Mouse (Mus musculus): ENCODE results near the gene 4930467E23Rik. TPM values are rescaled to one million over a fixed set of nuclear protein-coding genes. Genes with fewer than 3 reads are reported as not detected.
A peak's percentile ranks its signal among the peaks of the same experiment; 100 is the strongest.
"Not testable (repeated sequence)": the region's sequence is repeated elsewhere in the genome, so short reads cannot be mapped to it uniquely, and the experiment has no call there.

4930467E23Rik gene
- under 1 TPM; 0.23 to 0.42 TPM for total RNA-seq (2021)
- long read RNA-seq, experiment 1 = 0 reads
- long read RNA-seq, experiment 2 = 0 reads

DNA sequence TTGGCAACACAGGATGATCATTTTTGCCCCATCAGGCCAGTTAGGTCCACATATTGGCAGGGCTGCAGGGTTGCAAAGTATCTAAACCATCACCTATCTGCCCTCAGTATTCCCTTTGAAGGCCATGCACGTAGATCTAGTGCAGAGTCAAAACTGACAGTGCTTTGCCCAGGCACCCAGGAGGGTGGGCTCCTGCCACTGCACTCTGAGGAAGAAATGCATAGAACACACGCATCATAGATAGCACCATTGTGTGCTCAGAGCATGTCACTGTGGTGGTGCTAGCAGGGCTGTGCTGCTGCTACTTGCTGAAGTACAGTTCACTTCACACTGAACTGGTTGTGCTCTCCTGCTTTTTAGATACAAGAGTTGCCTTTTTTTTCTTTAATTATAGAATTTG, at the start of gene 4930467E23Rik:
Gene 4930467E23Rik (plus strand): TSS at position 301 of the 400 bp plus-strand sequence.
- intact Hi-C loops (cut with DNase I; ENCODE audit: low total_unique reads) = not testable (repeated sequence)

DNA sequence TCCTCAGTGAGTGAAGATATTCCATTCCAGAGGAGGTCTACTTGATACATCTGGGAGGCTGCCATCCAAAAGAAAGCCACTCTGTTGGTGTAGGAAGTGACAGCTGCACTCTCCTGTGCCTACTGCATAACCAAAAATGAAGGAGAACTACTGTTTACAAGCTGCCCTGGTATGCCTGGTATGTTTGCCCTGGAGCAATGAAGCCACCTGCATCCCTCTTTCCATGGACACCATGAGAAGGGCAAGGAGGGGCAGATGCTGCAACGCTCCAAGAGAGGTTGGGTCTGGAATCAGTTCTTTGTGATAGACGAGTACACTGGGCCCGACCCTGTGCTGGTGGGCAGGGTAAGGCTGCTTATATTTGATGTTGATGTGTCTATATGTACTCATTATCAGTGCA, 47.1 kb upstream of the 4930467E23Rik start:
- DNase-seq; intact Hi-C loops (cut with DNase I; ENCODE audit: low total_unique reads): not testable (repeated sequence)

More for the DNA sequence above, at the start of gene 4930467E23Rik:
- DNase-seq = not testable (repeated sequence)

DNA sequence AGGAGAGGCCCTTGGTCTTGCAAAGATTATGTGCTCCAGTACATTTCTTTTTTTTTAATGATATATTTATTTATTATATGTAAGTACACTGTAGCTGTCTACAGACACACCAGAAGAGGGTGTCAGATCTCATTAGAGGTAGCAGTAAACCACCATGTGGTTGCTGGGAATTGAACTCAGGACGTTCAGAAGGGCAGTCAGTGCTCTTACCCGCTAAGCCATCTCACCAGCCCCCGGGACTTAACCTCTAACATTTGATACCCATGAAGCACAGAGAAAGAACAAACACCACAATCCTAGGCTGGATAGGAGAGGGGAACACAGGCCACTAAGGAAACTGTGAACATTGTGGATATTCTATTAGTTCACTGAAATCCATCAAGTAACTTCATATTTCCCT, 43.9 kb upstream of the 4930467E23Rik start:
- intact Hi-C loops (cut with DNase I; ENCODE audit: low total_unique reads); DNase-seq: not testable (repeated sequence)

DNA sequence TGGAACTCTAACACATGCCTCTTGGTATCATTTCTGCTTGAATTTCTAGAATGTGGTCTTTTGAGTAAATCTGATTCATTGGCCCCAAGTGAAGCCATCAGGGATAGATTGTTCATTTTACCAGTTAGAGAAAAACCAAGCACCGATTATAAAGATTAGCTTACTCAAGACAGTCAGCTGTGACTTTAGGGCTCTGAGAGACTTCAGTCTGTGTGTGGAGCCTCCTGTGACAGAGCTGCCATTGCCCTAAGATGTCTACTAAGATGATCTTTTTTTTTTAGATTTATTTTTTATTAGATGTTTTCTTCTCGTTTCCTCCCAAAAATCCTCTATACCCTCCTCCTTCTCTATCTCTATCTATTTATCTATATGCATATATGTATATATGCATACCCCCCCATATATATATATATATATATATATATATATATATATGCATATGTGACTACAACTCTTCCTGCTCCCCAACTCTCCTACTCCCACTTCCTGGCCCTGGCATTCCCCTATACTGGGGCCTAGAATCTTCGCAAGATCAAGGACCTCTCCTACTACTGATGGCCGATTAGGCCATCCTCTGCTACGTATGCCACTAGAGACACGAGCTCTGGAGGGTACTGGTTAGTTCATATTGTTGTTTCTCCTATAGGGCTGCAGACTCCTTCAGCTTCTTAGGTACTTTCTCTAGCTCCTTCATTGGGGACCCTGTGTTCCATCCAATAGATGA, 40.4 kb upstream of the 4930467E23Rik start:
- intact Hi-C loops (cut with DNase I; ENCODE audit: low total_unique reads); DNase-seq: not testable (repeated sequence)

DNA sequence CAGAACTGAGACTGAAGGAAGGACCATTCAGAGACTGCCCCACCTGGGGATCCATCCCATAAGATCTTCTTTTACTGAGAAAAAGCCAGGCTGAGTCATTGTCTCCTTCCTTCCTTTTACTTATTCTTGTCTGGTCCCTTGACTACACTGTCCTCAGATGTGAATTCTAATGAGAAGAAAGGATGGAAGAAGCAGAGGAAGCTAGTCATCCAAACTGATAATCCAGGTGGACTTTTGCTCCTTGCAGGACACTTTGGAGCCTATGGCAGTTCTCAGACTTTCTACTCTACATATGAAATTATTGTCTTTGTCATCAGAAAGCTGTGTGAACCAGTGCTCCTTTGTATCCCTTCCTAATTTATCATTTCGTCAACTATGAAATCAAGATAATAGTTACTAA, 39.6 kb upstream of the 4930467E23Rik start:
- DNase-seq; intact Hi-C loops (cut with DNase I; ENCODE audit: low total_unique reads): not testable (repeated sequence)

DNA sequence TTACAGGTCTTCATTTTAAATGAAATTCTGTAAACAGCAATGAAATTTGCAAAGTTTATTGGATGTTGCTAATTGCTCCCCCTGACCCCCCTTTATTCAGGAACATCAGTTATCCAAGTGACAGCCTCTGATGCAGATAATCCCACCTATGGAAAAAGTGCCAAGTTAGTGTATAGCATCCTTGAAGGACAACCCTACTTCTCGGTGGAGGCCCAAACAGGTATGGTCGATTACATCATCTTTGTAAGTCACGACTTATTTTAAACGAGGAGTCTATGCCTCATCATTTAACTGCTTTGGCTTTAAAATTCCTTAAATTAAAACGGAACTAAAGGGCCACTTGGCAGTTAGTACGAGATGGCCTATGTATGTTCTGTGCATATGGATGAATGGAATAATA, 38.0 kb upstream of the 4930467E23Rik start:
- intact Hi-C loops (cut with DNase I; ENCODE audit: low total_unique reads); DNase-seq: not testable (repeated sequence)

DNA sequence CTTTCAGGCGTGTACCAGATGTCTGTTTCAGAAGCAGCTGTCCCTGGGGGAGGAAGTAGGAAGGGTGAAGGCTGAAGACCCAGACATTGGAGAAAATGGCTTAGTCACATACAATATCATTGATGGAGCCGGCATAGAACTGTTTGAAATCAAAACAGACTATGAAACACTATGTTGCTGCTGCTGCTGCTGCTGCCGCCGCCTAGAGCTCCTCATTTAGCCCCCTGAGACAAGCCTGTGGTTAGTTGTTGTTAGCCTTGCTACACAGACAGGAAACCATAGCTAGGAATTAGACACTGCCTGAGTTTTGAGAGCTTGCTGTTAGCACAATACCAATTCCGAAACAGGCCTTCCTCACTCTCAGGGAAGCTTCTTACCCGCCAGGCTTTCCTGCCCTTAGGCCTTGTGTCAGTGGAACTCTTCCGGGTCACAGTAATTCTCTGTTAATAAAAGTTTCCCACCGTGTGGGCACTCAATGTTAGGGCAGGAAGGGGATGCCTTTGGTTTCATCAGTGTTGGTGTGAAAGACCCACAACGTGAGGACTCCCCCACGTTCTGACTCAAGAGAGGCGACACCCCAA, 31.8 kb upstream of the 4930467E23Rik start:
- intact Hi-C loops (cut with DNase I; ENCODE audit: low total_unique reads); DNase-seq: not testable (repeated sequence)

DNA sequence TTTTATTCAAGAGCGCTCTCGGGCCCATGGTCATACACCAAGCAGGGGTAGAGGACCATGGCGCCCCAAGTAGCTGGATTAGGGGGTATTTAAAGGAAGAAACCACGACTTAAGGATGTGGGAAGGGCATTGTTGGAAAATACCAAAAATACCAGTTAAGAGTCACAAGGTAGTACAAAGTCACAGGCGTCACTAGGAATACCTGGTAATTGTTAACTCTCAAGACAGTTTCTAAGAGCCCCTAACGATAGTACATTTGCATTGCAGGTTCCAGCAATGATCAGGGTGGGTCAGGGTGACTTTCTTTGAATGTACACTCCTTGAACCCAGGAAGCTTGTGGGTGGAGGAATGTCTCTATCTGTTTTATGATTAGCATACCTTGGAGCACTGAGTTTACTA, 31.3 kb upstream of the 4930467E23Rik start:
- DNase-seq; intact Hi-C loops (cut with DNase I; ENCODE audit: low total_unique reads): not testable (repeated sequence)

- DNase-seq = peak; percentile 63
- intact Hi-C loops (cut with DNase I; ENCODE audit: low total_unique reads) = not testable (repeated sequence)
These were observed 30.7 kb upstream of the 4930467E23Rik start for GRCm38 (mm10) chr8:19698722-19699121.

- DNase-seq; intact Hi-C loops (cut with DNase I; ENCODE audit: low total_unique reads): not testable (repeated sequence)
These were observed 28.1 kb upstream of the 4930467E23Rik start for GRCm38 (mm10) chr8:19701326-19701725.

GRCm38 (mm10) chr8:19702276-19702675, 27.1 kb upstream of the 4930467E23Rik start:
- intact Hi-C loops (cut with DNase I; ENCODE audit: low total_unique reads) = not testable (repeated sequence)

DNA sequence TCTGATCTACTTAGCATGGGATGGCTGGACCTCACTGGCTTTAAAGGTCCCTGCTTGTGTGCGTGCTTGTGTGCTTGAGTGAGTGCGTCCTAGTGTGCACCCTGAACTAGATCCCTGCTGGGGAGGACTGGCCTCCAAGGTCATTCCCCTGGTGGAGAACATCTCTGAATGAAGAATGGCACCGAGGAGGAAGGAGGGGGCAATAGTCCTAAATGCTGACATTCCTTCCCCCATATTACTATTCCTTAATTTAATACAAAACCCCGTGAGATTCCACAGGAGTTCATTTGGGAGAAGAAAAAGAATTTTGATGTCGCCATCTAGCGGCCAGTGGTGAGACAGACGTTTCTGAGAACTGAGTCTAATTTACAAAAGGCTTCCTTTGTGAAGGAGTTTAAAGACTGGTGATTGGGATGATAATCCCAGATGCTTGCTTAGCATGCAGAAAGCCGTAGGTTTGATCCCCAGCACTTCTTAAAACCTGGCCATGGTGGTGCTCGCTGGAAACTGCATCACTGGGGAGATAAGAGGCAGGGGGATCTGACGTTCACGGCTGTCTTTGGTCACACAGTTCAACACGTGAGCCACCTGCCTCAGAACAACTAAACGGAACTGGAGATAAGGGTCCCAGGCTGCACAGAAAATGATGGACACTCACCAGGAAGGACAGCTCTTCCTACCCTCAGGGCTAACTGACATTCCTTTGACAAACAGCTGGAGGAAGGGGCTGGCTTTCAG, 26.2 kb upstream of the 4930467E23Rik start:
- intact Hi-C loops (cut with DNase I; ENCODE audit: low total_unique reads) = not testable (repeated sequence)
- peak; percentile 57 for DNase-seq

More at GRCm38 (mm10) chr8:19702276-19702675, 27.1 kb upstream of the 4930467E23Rik start:
- not testable (repeated sequence) for DNase-seq

DNA sequence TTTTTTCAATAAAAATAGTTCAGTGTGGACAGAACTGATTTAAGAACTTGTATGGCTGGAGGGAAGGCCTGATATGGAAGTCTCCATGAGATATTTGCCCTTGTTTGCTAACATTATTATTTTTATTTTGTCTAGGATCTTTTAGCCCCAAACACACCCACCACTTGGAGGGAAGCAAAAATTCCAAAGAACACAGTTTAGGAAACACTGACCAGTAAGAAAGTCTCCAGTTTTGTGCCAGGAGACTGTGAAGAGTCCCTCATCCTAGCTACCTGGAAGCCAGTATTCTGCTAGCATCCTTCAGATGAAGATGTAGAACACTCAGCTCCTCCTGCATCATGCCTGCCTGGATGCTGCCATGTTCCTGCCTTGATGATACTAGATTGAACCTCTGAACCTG, 25.5 kb upstream of the 4930467E23Rik start:
- intact Hi-C loops (cut with DNase I; ENCODE audit: low total_unique reads); DNase-seq: not testable (repeated sequence)

DNA sequence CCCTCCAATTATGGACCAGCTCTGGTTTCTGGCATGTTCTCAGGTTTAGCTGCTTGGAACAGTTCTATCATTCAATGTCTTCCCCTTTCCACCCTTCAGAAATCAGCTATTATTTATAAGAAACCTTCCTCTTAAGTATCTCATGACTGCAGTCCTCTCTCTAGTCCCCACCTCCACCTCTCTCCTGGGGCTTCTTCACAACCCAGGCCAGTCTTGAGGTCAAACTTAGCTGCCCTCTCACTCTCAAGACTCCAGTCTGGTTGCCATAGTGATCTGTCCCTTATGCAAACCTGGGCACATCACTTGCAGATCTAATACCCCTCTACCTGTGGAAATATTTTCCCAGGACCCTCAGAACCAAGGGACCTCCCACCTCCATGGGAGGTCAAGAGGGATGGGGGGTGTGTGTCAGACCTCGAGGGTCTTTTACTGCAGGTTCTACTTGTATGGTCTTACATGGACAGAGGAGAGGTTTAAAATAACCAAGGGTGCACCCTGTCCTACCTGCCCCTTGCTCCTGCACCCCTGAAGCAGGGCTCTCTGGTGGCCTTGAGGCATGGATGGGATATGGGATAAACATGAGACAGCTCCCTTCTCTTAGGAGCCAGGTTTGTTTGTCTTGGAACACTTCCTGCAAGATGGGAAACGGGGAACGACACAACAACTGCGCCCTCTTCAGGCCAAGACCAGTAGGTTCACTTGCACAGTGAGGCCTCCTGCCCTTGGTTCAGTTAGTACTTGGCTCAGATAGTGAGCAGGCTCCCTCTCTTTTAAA, 24.7 kb upstream of the 4930467E23Rik start:
- intact Hi-C loops (cut with DNase I; ENCODE audit: low total_unique reads) = not testable (repeated sequence)
- DNase-seq = peak; percentile 26

DNA sequence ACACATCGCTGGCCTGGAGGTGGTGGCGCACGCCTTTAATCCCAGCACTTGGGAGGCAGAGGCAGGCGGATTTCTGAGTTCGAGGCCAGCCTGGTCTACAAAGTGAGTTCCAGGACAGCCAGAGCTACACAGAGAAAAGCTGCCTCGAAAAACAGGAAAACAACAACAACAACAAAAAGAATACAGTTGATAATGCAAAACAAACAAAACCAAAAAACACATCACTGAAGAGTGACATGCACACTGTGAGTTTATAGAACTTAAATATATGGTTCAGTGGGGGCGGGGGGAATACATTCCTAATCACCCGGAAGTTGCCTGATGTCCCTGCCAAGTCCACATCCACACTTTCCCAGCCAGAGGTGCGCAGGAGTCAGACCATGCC, 24.2 kb upstream of the 4930467E23Rik start:
- DNase-seq; intact Hi-C loops (cut with DNase I; ENCODE audit: low total_unique reads): not testable (repeated sequence)

DNA sequence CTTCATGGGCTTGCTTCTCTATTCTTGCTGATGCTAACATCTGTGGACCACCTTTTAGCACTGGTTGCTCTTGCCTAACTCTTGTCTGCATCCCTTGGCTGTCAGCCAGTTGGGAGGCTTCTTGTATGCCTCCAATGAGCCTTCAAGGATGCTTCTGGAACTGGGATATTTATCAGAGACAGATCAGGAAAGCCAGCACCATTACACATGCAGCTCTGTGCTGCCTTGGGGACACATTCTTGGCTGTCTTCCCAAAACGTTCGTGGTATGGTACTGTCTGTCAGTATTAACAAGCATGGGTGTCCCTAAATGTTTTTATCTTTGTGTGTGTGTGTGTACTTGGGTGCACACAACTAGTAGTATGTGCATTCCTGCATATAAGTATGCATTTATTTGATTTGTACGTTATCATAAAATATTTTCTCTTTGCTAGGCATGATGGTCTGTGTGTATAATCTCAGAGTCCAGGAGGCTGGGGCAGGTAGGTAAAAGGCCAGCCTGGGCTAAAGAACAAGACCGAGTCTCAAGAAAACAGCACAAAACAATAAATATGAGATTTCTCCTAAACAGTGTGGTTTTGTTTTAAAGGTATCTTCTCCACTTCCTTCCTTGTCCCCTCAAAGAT, 23.2 kb upstream of the 4930467E23Rik start:
- DNase-seq; intact Hi-C loops (cut with DNase I; ENCODE audit: low total_unique reads): not testable (repeated sequence)

DNA sequence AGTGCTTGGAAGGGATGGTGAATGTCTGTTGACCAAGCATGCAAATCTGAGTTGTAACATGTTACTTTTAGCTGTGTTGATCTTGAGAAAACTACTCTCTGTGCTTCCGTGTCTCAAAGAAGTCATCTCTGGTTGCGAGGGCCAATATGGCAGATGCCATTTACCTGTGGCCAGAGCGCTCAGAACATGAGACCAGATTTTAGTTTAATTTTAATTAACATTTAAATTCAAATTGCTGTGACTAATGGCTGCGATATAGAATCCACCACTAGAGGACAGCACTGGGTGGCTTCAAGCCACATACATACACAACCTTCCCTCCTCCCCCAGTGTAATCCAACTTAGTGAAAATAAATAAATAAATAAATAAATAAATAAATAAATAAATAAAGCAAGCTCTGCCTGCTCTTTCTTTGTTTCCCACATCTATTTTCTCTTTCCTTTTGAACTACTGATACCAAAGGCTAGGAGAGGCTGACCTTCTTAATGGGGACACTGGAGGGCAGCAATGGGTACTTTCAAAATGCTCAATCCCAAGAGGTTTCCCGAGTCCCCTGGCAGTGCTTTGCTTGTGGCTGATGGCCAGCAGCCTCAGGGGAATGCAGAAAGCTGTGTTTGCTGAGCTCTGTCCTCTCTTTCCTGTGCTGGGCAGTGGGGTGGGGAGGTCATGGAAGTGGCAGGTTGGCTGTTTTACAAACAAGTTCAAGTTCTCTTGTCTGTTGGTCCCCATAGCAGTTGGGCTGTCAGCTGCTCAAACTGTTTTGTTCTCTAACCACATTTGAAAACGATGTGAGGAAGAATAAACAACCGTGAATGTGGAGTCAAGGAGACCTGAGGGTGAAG, 22.2 kb upstream of the 4930467E23Rik start:
- peak; percentile 89 for DNase-seq
- intact Hi-C loops (cut with DNase I; ENCODE audit: low total_unique reads) = not testable (repeated sequence)
